Comparison of ENCODE assay signal across 18 mouse cellular contexts in genomic region chr12:33317792-33318530, GRCm38 (mm10).
A peak's percentile ranks its signal among the peaks of the same experiment; 100 is the strongest.
DNase-seq lines count a peak whose midpoint lies in the region; ATAC-seq and TF ChIP-seq lines count a peak whose summit lies in the region.
"Had no signal": no experiment of that assay in that cellular context is flagged by ENCODE, and none has a peak within 500 bp of the region (broad histone marks: within the 10 kb centered on the region; RNA-seq: fewer than 3 reads in every experiment).

No protein-coding gene starts in this region.

- TF ChIP-seq EP300 in stomach, postnatal 0 days (optimal IDR thresholded peaks at IDR 0.05), result no peak

- H3K27ac ChIP-seq in stomach, embryonic 15.5 days, result no peak overlapping the region
- no peak overlapping the region for H3K27ac ChIP-seq in stomach, postnatal 0 days (replicated peaks)
- H3K27ac ChIP-seq in liver, embryonic 12.5 days, result peak overlapping the region; percentile 94
- H3K27ac ChIP-seq: embryonic facial prominence, embryonic 15.5 days; forebrain, embryonic 15.5 days; hindbrain, embryonic 10.5 days; intestine, embryonic 15.5 days; limb, embryonic 12.5 days; midbrain, embryonic 12.5 days had no signal

- TF ChIP-seq CTCF in stomach, postnatal 0 days (IDR thresholded peaks at IDR 0.05; ENCODE audit: low read depth), result no peak

- WGBS in stomach, embryonic 15.5 days, result 76% methylated on average over 9 of the region's 9 CpGs
- WGBS in stomach, postnatal 0 days, result 75% methylated on average over 9 of the region's 9 CpGs
- WGBS in liver, embryonic 12.5 days (ENCODE audit: insufficient replicate concordance), result 33% methylated on average over 9 of the region's 9 CpGs

- H3K4me1 ChIP-seq in stomach, embryonic 15.5 days, result peaks cover 5% of the 10 kb centered on the region; the same call in 1 of the 2 replicates
- H3K4me1 ChIP-seq in stomach, postnatal 0 days (replicated peaks; ENCODE audit: control insufficient read depth, insufficient read depth), result no peaks in the 10 kb centered on the region
- peaks cover 71% of the 10 kb centered on the region for H3K4me1 ChIP-seq in liver, embryonic 12.5 days

- H3K9ac ChIP-seq in stomach, embryonic 15.5 days, result no peak overlapping the region
- H3K9ac ChIP-seq in stomach, postnatal 0 days (ENCODE audit: low read length), result no peak overlapping the region
- peak overlapping the region; percentile 81 for H3K9ac ChIP-seq in liver, embryonic 12.5 days
- H3K9ac ChIP-seq: embryonic facial prominence, embryonic 15.5 days; forebrain, embryonic 15.5 days; intestine, embryonic 15.5 days; limb, embryonic 12.5 days; midbrain, embryonic 12.5 days had no signal

- no peaks in the 10 kb centered on the region for H3K27me3 ChIP-seq in stomach, embryonic 15.5 days (replicated peaks)
- H3K27me3 ChIP-seq in stomach, postnatal 0 days (ENCODE audit: control insufficient read depth, insufficient read depth, low read length), result no peaks in the 10 kb centered on the region
- no peaks in the 10 kb centered on the region for H3K27me3 ChIP-seq in liver, embryonic 12.5 days (replicated peaks)
- H3K27me3 ChIP-seq: embryonic facial prominence, embryonic 15.5 days; forebrain, embryonic 15.5 days; intestine, embryonic 15.5 days; limb, embryonic 12.5 days; midbrain, embryonic 12.5 days had no signal

- ATAC-seq in stomach, embryonic 15.5 days (ENCODE audit: insufficient read depth, low FRiP score, low read depth), result peak; percentile 68; the same call in 1 of the 2 replicates
- ATAC-seq in stomach, postnatal 0 days (ENCODE audit: low FRiP score, low TSS enrichment), result no peak
- ATAC-seq in liver, embryonic 12.5 days, result peak; percentile 86
- ATAC-seq: forebrain, embryonic 15.5 days; intestine, embryonic 15.5 days had no signal

- H3K36me3 ChIP-seq in stomach, embryonic 15.5 days, result no peaks in the 10 kb centered on the region
- no peaks in the 10 kb centered on the region for H3K36me3 ChIP-seq in stomach, postnatal 0 days (ENCODE audit: control insufficient read depth, insufficient read depth, low read length)
- H3K36me3 ChIP-seq in liver, embryonic 12.5 days, result peaks cover 27% of the 10 kb centered on the region
- H3K36me3 ChIP-seq: embryonic facial prominence, embryonic 15.5 days; forebrain, embryonic 15.5 days; hindbrain, embryonic 10.5 days; intestine, embryonic 15.5 days; limb, embryonic 12.5 days; midbrain, embryonic 12.5 days had no signal

- no peak overlapping the region for H3K4me2 ChIP-seq in stomach, embryonic 15.5 days
- H3K4me2 ChIP-seq in stomach, postnatal 0 days (replicated peaks; ENCODE audit: low read depth), result no peak overlapping the region
- peak overlapping the region; percentile 79 for H3K4me2 ChIP-seq in liver, embryonic 12.5 days
- H3K4me2 ChIP-seq: embryonic facial prominence, embryonic 15.5 days; forebrain, embryonic 15.5 days; intestine, embryonic 15.5 days; limb, embryonic 12.5 days; midbrain, embryonic 12.5 days had no signal

- DNase-seq in stomach, postnatal 0 days (ENCODE audit: low spot score), result no peak
- peak; percentile 72 for DNase-seq in c-Kit-positive CD71-positive TER-119-negative erythroid progenitor cells, embryonic 14.5 days (ENCODE audit: low read depth)
- DNase-seq in layer of hippocampus, adult 8-10 months (ENCODE audit: low spot score in 2 of 2), result no peak
- no peak for DNase-seq in adrenal gland, postnatal 14 days
- no peak for DNase-seq in embryo, embryonic 11 days
- DNase-seq: adrenal gland, postnatal 10 days; cerebellum, adult 11-12 months; kidney, postnatal 14 days; layer of hippocampus, postnatal 36 days; lung, postnatal 10 days had no signal

- no peaks in the 10 kb centered on the region for H3K9me3 ChIP-seq in stomach, embryonic 15.5 days
- H3K9me3 ChIP-seq in stomach, postnatal 0 days (ENCODE audit: control insufficient read depth, low read length), result no peaks in the 10 kb centered on the region
- H3K9me3 ChIP-seq in liver, embryonic 12.5 days (replicated peaks), result no peaks in the 10 kb centered on the region
- H3K9me3 ChIP-seq: embryonic facial prominence, embryonic 15.5 days; forebrain, embryonic 15.5 days; hindbrain, embryonic 10.5 days; intestine, embryonic 15.5 days; limb, embryonic 12.5 days; midbrain, embryonic 12.5 days had no signal

- no peak overlapping the region for H3K4me3 ChIP-seq in stomach, embryonic 15.5 days (replicated peaks)
- no peak overlapping the region for H3K4me3 ChIP-seq in stomach, postnatal 0 days (ENCODE audit: low read depth, low read length)
- H3K4me3 ChIP-seq in liver, embryonic 12.5 days, result peak overlapping the region; percentile 61
- H3K4me3 ChIP-seq: embryonic facial prominence, embryonic 15.5 days; forebrain, embryonic 15.5 days; hindbrain, embryonic 10.5 days; intestine, embryonic 15.5 days; limb, embryonic 12.5 days; midbrain, embryonic 12.5 days had no signal
